Mouse (Mus musculus): ENCODE measurements around the gene Ly6g6e. TPM values are rescaled to one million over a fixed set of nuclear protein-coding genes. Genes with fewer than 3 reads are reported as not detected.

Gene Ly6g6e
- polyA plus RNA-seq, 1 experiment from 2014 or later: 0.21 TPM

GRCm38 (mm10) chr17:35052271-35052798, 24.4 kb upstream of the Ly6g6e start:
- Histone ChIP-seq H3K9ac (peak overlapping the region; percentile 42; the same call in 1 of the 2 replicates), H3K4me3 (no peak overlapping the region; the same call in 1 of the 2 replicates), H3K36me3 (replicated peaks) (no peaks in the 10 kb centered on the region), H3K9me3 (no peaks in the 10 kb centered on the region), H3K4me2 (peak overlapping the region; percentile 48; the same call in 1 of the 2 replicates), H3K27ac (peak overlapping the region; percentile 82), H3K27me3 (replicated peaks) (no peaks in the 10 kb centered on the region), H3K4me1 (peaks cover 24% of the 10 kb centered on the region)
- WGBS: 68% methylated on average over 12 of the region's 12 CpGs
- ATAC-seq (replicated peaks): no peak

- Histone ChIP-seq H3K36me3 (replicated peaks) (no peaks in the 10 kb centered on the region), H3K27me3 (replicated peaks) (no peaks in the 10 kb centered on the region), H3K9ac (no peak overlapping the region), H3K4me2 (no peak overlapping the region), H3K4me1 (peaks cover 33% of the 10 kb centered on the region), H3K27ac (no peak overlapping the region), H3K4me3 (no peak overlapping the region), H3K9me3 (no peaks in the 10 kb centered on the region)
- ATAC-seq (replicated peaks): no peak
- 92% methylated on average over 7 of the region's 7 CpGs for WGBS
Measured at GRCm38 (mm10) chr17:35055691-35056495, 20.8 kb upstream of the Ly6g6e start.

- Histone ChIP-seq H3K4me1 (peaks cover 24% of the 10 kb centered on the region), H3K9ac (no peak overlapping the region), H3K36me3 (replicated peaks) (peaks cover 4% of the 10 kb centered on the region; the same call in 1 of the 2 replicates), H3K4me3 (no peak overlapping the region), H3K27me3 (replicated peaks) (no peaks in the 10 kb centered on the region), H3K4me2 (no peak overlapping the region), H3K27ac (no peak overlapping the region), H3K9me3 (no peaks in the 10 kb centered on the region)
- no peak for ATAC-seq (replicated peaks)
- WGBS: 86% methylated on average over 3 of the region's 3 CpGs
Measured at GRCm38 (mm10) chr17:35057090-35057489, 19.6 kb upstream of the Ly6g6e start.

- ATAC-seq (replicated peaks): peak; percentile 19; the same call in 1 of the 2 replicates
- H3K9ac ChIP-seq: peak overlapping the region; percentile 71
- 68% methylated on average over 9 of the region's 9 CpGs for WGBS
Measured at GRCm38 (mm10) chr17:35058316-35058715, 18.4 kb upstream of the Ly6g6e start.

GRCm38 (mm10) chr17:35058911-35059892, 17.5 kb upstream of the Ly6g6e start, which contains the start of gene Ddah2:
Gene Ddah2, plus strand, starts transcription at chr17:35059035.
- WGBS: under 1% methylated on average over 57 of the region's 57 CpGs
- peak; percentile 89 for ATAC-seq (replicated peaks)
- peaks cover 4% of the 10 kb centered on the region; the same call in 1 of the 2 replicates for H3K36me3 ChIP-seq (replicated peaks)
- H3K4me1 ChIP-seq: peaks cover 20% of the 10 kb centered on the region
- peaks cover 13% of the 10 kb centered on the region for H3K27me3 ChIP-seq (replicated peaks)
- H3K9me3 ChIP-seq: no peaks in the 10 kb centered on the region
- peak within 1 kb of the TSS; percentile 76 for H3K4me2 ChIP-seq
- peak within 1 kb of the TSS; percentile 84 for H3K27ac ChIP-seq
- H3K9ac ChIP-seq: peak within 1 kb of the TSS; percentile 71
- peak within 1 kb of the TSS; percentile 72 for H3K4me3 ChIP-seq

More at GRCm38 (mm10) chr17:35058316-35058715, 18.4 kb upstream of the Ly6g6e start:
- peaks cover 4% of the 10 kb centered on the region; the same call in 1 of the 2 replicates for H3K36me3 ChIP-seq (replicated peaks)
- H3K27me3 ChIP-seq (replicated peaks): peaks cover 4% of the 10 kb centered on the region; the same call in 1 of the 2 replicates
- no peaks in the 10 kb centered on the region for H3K9me3 ChIP-seq
- H3K27ac ChIP-seq: peak overlapping the region; percentile 84
- peak overlapping the region; percentile 72 for H3K4me3 ChIP-seq
- peak overlapping the region; percentile 76 for H3K4me2 ChIP-seq
- peaks cover 20% of the 10 kb centered on the region for H3K4me1 ChIP-seq

GRCm38 (mm10) chr17:35060071-35060470, 16.6 kb upstream of the Ly6g6e start:
- no peaks in the 10 kb centered on the region for H3K9me3 ChIP-seq
- H3K27ac ChIP-seq: no peak overlapping the region
- peak overlapping the region; percentile 76 for H3K4me2 ChIP-seq
- peaks cover 23% of the 10 kb centered on the region for H3K4me1 ChIP-seq
- ATAC-seq (replicated peaks): peak; percentile 37
- 24% methylated on average over 14 of the region's 14 CpGs for WGBS
- H3K36me3 ChIP-seq (replicated peaks): peaks cover 4% of the 10 kb centered on the region; the same call in 1 of the 2 replicates
- H3K4me3 ChIP-seq: peak overlapping the region; percentile 72
- peaks cover 21% of the 10 kb centered on the region for H3K27me3 ChIP-seq (replicated peaks)
- H3K9ac ChIP-seq: peak overlapping the region; percentile 71

- ATAC-seq (replicated peaks): no peak
- H3K9ac ChIP-seq: peak overlapping the region; percentile 71; the same call in 1 of the 2 replicates
- H3K27ac ChIP-seq: no peak overlapping the region
- peaks cover 28% of the 10 kb centered on the region for H3K27me3 ChIP-seq (replicated peaks)
- H3K36me3 ChIP-seq (replicated peaks): peaks cover 4% of the 10 kb centered on the region; the same call in 1 of the 2 replicates
- peak overlapping the region; percentile 72 for H3K4me3 ChIP-seq
- 60% methylated on average over 22 of the region's 22 CpGs for WGBS
- H3K4me2 ChIP-seq: peak overlapping the region; percentile 76
- no peaks in the 10 kb centered on the region for H3K9me3 ChIP-seq
- H3K4me1 ChIP-seq: peaks cover 30% of the 10 kb centered on the region
Measured at GRCm38 (mm10) chr17:35060737-35061297, 15.9 kb upstream of the Ly6g6e start.

- Histone ChIP-seq H3K9ac (no peak overlapping the region; the same call in 1 of the 2 replicates), H3K4me2 (no peak overlapping the region), H3K36me3 (replicated peaks) (peaks cover 4% of the 10 kb centered on the region; the same call in 1 of the 2 replicates), H3K27me3 (replicated peaks) (peaks cover 33% of the 10 kb centered on the region), H3K27ac (no peak overlapping the region), H3K4me3 (no peak overlapping the region), H3K9me3 (no peaks in the 10 kb centered on the region), H3K4me1 (peaks cover 30% of the 10 kb centered on the region)
- WGBS: 89% methylated on average over 8 of the region's 8 CpGs
- no peak for ATAC-seq (replicated peaks)
Measured at GRCm38 (mm10) chr17:35061299-35061698, 15.4 kb upstream of the Ly6g6e start.

GRCm38 (mm10) chr17:35063466-35063865, 13.2 kb upstream of the Ly6g6e start:
- peaks cover 27% of the 10 kb centered on the region for H3K4me1 ChIP-seq

GRCm38 (mm10) chr17:35064378-35064877, 12.3 kb upstream of the Ly6g6e start:
- no peak for ATAC-seq (replicated peaks)
- H3K9me3 ChIP-seq: no peaks in the 10 kb centered on the region
- H3K27me3 ChIP-seq (replicated peaks): peaks cover 41% of the 10 kb centered on the region
- no peak overlapping the region for H3K4me2 ChIP-seq
- H3K36me3 ChIP-seq (replicated peaks): peaks cover 4% of the 10 kb centered on the region; the same call in 1 of the 2 replicates
- H3K4me1 ChIP-seq: peaks cover 24% of the 10 kb centered on the region
- WGBS: 31% methylated on average over 10 of the region's 10 CpGs
- H3K27ac ChIP-seq: no peak overlapping the region
- H3K9ac ChIP-seq: no peak overlapping the region
- H3K4me3 ChIP-seq: no peak overlapping the region

More at GRCm38 (mm10) chr17:35063466-35063865, 13.2 kb upstream of the Ly6g6e start:
- Histone ChIP-seq H3K4me3 (no peak overlapping the region), H3K27ac (no peak overlapping the region), H3K36me3 (replicated peaks) (peaks cover 4% of the 10 kb centered on the region; the same call in 1 of the 2 replicates), H3K9ac (no peak overlapping the region), H3K4me2 (no peak overlapping the region), H3K9me3 (no peaks in the 10 kb centered on the region), H3K27me3 (replicated peaks) (peaks cover 41% of the 10 kb centered on the region)
- 95% methylated on average over 3 of the region's 3 CpGs for WGBS
- no peak for ATAC-seq (replicated peaks)

Data from midbrain, embryonic 15.5 days (tissue).